Mouse (Mus musculus) gastrocnemius, adult 8-10 months (tissue): ENCODE results near the gene Hoxa6. TPM values are rescaled to one million over a fixed set of nuclear protein-coding genes. Genes with fewer than 3 reads are reported as not detected.

Experiments used
- DNase-seq, 2 experiments: peaks; one replicate each; pipeline ENCODE4 v3.0.0; 2022; ENCODE audit warnings: low spot score in 2 of 2
- total RNA-seq, 4 experiments: library from RNA; stranded (reverse); gene quantifications; 2 replicates each; pipeline ENCODE4 v1.2.4; 2022

Hoxa6 gene
- total RNA-seq, 4 experiments from 2014 or later: 0.45 to 2.3 (median 1.2) TPM

DNA sequence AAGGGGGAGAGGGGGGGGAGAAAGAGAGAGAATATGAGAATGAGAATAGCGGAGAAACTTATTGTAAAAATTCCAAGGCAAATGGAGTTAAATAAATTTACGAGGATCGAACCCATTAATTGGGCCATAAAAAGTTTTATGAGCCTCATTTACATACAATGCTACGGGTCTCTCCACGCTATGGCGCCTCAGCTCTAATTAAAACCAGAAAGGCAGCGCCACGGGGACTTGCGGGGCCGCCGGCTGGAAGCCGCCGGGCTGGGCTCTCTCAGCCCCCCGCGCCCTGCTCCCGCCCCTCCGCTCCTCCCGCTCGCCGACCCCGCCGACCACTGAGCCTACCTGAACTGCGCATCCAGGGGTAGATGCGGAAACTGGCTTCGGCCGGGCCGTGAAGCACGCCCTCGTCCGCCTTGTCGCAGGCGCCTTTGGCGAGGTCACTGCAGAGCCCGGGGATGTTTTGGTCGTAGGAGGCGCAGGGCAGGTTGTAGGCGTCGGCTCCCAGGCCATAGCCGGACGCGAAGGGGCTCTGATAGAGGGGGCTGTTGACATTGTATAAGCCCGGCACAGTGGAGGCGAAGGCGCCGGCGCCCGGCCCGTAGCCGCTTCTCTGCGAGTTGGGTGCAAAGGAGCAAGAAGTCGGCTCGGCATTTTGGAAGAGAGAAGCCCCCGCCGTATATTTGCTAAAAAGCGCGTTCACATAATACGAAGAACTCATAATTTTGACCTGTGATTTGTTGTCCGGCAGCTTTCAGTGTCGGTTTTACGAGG lies 8.4 kb upstream of the Hoxa6 start:
- DNase-seq: peak in 1 of 2 experiments; percentile 14

DNA sequence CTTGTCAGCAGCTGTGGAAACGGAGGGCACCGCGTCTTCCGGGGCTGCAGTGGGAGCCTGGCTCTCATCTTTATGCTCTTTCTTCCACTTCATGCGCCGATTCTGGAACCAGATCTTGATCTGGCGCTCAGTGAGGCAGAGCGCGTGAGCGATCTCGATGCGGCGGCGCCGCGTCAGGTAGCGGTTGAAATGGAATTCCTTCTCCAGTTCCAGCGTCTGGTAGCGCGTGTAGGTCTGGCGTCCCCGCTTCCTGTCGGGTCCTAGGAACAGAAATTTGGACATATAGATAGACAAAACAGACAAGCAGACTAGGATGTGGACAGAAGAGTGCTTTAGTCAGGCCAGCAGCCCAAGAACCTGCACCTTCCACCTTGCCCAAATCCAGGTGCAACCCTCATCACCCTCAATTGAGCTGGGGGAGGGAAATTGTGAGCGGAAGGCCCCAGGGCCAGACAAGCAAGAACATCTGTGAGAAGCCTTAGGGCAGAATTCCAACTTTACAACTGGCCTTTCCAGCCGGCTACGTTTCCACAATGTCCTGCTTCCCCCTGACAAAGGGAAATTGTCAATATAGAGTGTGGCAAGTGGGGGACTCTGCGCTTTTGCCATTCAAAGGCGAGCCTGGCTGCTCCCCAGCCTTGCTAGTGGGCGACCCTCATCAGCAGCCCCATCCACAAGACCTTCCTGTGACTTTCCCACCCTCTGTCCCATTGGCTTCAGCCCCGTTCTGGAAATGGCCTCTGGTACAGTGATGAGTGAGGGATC lies 7.4 kb upstream of the Hoxa6 start:
- DNase-seq: no peak

DNA sequence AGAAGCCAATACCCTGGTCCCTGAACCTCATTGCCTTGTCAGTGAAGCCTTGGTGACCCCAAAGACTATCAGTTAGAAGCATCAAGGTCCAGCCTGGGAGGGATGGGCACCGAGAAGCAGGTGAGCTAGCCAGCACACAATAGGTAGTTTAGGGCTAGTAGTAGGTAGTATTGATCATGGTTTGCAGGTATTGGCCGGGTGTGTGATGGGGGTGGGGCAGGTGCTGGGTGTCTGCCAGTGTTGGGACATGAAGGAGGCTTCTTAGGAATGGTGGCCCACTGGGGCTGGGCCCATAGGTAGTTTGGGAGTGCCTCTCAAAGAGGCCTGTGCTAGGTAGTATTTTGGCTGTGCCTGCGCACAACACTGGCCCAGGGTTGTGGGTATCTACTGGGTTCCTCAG lies 6.5 kb upstream of the Hoxa6 start:
- DNase-seq: no peak

DNA sequence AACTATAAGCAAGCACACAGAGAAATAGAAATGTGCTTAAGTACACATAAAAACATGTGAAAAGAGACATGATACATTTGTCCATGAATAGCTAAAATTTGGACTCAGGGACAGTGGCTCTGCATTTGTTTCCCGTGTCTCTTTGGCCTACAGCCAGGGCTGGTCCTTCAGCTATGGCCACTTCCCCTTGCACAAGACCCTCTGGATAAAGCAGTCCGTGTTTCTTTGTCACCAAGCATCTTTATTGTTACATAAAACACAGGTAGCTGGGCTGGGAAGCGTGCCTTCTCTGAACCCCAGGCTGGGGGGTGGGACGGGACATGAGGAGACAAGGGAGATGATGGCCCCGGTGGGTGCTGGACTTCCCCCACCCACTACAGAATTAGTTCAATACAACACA lies 5.7 kb upstream of the Hoxa6 start:
- peak in 1 of 2 experiments; percentile 4 for DNase-seq

DNA sequence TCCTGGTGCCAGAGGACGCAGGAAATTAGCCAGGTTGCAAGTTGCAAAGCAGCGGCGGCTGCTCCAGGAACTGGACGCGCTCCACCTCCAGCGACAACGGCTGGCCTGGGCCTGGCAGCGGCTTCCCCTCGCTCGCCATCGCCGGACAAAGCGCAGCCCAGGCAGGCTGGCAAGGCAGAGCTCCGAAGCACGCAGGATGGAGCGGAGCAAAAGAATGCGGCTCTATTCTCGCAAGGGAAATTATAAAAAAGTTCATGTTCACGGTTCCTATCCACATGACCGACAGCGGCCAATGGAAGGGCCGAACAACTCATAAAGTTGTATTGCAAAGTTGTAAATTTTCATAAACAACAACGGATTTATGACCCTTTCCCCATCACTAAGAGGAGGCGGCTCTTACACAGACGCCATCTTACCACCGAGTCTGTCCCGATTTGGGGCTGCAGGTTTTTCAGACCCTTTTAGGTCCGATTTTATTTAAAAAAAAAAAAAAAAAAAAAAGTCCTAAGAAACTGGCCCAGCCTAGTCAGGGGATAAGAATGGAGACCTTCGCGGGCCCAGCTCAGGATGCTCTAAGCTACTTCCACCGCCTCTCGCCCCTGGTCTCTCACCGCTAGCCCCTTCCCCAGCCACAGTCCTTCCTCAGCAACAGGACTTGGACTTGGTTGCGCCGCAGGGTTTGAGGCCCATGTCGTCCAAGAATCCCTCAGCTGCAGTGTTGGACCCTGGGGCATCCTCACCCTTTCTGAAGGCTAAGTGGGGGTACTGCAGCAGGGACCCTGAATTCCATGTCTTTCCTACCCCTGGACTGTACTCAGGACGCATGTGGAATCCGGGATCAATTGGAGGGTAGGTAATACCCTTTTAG lies 4.8 kb upstream of the Hoxa6 start, which contains the start of the genes Hoxa3 and Gm28308:
TSS of gene Hoxa3 (minus strand) at position 218 of the 868 bp plus-strand sequence.
TSS of gene Gm28308 (minus strand) at position 221 of the 868 bp plus-strand sequence.
- DNase-seq: peak; percentile 43 to 54

DNA sequence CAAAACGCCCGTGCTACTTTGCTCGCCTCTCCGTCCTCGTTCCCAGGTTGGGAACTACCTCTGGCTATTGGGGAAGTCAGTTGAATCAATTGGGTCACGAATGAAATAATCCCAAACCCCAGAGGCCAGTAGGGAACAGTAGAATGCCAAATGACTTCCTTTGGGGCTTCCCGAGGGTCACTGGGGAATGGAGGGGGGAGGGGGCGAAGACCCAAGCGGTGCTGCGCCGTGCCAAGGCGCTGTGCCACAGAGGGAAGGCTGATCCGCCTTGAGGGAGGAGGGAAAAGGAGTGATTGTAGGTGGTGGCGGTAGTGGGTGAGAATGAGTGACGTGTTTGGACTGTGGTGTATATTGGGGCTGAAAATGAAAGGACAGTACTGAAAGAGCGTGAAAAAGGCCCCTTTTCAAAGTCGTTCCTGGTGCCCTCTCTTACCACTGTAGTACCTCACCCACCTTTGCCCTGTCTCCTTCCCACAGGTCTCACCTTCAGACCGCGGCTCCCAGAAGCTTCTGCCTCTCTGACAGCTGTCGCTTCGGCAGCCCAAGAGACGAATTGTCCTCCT lies 4.1 kb upstream of the Hoxa6 start:
- peak in 1 of 2 experiments; percentile 17 for DNase-seq

DNA sequence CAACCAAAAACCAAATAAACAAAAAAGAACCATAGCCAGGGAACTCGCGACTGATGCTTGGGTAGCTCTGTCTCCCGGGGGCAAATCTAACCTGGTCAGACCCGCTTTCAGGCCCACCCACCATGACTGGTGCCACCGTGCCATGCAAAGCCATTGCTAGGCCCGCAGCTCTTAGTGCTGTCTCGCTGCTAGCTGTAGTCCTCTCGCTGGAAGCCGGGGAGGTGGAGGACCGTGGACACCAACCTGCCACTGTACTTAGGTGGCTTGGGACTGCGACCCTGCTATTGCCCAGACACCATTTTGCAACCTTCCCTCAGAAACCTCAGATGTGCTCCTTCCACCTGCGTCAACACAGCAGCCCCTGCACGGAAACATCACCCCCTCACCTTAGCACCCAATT lies 3.4 kb upstream of the Hoxa6 start:
- peak in 1 of 2 experiments; percentile 11 for DNase-seq

DNA sequence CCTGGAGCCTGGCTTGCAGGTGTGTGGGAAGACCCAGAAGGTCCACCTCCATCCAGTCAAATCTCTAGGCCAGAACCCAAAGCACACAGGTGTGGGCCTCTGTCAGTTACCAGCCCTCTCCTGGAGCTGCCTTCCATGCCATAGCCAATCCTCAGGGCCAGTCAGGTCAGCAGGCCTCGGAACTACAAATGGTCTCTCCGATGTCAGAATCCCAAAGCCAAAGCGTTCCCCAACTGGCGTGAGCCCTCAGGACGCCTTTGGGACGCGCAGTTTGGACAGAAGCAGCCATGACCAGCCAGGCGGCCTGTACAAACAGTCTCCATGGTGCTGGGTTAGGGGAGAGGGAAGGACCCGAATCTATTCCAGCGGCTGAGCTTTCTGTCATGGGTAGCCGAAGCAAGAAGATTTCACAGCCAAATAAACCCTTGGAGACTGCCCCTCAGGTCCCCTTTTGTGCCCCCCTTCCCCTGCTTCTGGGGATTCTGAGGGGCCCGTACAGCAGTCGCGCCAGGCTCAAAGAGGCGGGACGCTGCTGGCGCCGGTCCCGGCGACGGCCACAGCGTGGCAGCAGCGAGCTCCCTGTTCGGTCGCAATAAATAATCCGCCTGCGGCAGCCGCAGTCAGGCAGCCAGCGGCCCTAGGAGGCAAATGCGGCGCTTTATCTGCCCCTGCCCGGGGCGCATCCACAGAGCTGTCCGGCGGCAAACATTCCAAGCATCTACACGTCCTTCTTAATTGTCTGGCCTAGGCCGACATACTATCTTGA lies 2.8 kb upstream of the Hoxa6 start:
- DNase-seq: peak; percentile 63 to 70

DNA sequence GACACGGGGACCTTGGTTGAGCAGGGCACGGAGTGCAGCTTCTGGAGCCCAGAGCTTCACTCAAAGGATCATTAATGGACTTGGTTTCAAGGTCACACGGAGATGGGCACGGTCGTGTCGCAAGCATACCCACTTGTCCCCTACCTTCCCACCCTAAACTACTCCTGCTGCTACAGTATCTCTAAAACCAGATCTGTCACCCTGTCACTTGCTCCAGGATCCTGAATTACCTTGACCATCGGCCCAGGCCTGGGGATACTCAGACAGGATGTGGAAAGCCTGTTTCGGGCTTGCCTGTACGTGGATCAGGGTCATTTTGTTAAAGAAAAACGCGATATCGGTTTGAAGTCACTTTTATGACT lies 1.1 kb upstream of the Hoxa6 start:
- DNase-seq: no peak

DNA sequence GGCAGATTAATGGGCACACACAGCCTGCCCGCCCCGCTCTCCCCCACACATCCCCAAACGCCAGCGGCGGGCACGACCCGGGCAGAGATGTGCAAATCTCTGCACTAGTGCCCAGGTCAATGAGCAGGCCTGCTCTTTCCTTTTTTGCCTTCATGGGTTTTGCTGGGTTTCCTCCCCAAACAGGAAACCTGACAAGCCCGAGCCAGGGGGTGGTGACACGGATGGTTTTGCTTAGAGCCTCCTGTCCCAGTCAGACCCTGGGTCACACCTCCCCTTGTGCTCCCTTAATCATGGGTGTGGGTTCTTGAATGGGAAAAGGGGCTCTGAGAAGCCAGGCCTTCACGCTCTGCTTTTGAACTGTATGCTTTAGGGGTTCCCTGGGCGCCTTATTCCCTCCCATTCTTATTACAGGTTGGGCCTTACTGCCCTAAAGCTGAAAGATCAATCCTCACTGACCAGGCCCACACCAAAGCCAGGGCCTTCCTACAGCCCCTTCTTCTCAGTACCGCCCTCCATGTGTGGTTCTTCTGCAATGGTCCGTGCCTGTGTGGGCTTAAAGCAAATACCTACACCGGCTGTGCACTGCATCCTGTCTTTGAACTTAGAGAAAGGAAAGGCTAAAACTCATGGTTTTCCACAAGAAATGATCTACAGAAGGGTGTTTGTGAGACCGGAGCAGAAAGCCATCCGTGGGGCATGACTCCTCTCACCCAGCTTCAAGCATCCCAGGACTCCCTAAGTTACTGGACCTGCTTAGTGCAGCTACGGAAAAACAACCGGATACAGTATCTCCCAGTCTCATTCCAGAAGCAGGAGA lies 554 bp upstream of the Hoxa6 start:
- DNase-seq: no peak

DNA sequence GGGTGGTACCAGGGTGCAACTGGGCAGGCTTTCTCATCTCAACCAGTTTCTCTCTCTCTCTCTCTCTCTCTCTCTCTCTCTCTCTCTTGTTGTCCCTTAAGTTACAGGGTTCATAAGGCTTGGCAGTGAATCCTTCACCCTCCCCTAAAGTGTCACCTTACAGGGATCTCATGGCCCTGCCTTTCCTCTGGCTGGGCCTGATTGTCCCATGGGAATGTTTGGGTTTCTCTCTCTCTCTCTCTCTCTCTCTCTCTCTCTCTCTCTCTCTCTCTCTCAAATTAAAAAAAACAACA lies 892 bp downstream of the Hoxa6 start:
- DNase-seq: no peak

DNA sequence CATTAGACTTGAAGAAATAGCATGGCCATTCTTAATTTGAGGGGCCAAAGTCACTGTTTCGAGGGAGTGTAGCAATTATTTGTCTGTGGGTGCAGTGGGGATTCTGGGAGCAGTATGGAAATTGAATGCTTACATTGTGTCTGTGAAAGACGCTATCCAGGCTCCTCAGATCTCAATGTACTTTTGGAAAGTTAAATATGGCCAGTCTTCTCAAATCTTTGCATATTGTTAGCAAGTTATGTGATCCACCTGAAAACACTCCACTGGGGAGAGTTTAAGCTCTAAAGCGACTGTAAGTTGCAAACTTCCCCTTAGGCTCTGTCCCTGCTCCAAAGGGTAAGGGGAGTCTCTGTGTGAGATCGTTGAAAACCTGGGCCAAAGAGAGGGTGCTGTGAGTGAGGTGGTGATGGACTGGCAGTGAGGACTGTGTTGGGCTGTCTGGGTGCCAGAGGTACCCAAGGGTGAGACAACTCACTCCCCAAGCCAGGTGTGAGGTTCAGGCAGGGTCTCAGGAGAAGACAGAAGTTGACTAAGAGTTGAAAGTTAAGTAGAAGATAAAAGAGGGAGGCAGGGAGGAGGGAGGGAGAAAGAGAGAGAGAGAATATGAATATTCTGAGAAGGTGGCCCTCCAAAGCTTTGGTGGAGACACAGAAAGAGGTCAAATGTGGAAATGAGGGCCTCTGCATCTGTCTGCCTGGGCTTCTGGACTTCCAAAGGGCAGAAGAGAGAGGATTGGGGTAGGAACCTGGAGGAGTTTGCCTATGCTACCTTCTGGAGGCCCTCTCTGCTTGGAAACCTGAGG lies 1.4 kb downstream of the Hoxa6 start:
- DNase-seq: no peak

DNA sequence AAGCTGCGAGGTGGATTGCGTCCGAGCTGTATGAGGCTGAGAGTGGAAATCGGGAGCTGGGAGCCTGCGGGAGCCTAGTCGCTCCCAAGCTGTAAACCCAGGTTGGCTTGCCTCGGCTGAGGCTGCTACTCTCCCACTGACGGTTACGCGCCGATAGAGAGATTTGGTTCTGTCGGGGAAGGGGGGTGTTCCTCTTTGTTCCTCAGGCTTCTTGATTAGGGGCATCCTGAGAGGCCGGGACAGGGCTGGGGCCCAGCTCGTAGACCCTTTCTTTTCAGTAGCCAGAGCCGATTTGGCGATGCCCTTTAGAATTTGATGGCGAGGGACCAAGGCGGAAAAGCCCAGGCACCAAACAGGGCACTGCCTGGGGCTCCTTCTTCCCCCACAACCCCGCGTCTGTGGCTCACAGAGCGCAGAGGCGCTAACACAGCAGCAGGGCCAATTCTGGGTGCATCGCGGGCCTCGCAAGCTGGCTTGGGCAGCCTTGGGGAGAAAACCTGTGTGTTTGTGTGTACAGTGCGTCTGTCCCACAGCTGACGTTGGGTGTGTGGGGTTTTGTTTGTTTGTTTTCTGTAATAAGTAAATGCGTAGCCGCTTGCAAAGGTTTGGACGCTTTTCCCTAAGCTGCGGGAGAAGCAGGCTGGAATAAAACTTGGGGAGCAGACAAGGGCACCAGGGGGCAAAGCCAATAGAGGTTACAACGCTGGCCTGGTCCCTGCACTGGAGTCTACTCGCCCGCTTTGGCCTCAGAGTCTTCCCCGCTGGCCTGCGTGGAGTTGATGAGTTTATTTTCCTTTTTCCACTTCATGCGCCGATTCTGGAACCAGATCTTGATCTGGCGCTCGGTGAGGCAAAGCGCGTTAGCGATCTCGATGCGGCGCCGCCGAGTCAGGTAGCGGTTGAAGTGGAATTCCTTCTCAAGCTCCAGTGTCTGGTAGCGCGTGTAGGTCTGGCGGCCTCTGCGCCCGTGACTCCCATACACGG lies 2.6 kb downstream of the Hoxa6 start:
- no peak for DNase-seq

DNA sequence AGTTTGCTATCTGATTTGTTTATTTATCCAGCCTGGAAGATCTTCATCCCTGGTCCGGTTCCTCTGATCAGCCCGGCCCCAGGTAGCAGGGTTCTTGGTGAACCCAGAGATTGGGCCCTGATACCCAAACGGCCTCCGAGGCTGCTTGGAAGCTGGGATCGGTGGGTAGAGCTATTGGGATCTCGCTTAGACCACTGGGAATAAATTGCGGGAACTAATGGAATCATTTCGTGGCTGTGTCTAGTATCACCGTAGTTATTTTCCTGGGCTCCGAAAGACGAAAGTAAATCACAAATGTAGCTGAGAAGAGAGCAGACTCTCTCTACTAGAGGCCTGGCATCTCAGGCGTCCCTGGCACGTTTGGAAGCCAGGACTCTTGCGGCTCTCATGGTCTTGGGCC lies 3.3 kb downstream of the Hoxa6 start:
- no peak for DNase-seq

DNA sequence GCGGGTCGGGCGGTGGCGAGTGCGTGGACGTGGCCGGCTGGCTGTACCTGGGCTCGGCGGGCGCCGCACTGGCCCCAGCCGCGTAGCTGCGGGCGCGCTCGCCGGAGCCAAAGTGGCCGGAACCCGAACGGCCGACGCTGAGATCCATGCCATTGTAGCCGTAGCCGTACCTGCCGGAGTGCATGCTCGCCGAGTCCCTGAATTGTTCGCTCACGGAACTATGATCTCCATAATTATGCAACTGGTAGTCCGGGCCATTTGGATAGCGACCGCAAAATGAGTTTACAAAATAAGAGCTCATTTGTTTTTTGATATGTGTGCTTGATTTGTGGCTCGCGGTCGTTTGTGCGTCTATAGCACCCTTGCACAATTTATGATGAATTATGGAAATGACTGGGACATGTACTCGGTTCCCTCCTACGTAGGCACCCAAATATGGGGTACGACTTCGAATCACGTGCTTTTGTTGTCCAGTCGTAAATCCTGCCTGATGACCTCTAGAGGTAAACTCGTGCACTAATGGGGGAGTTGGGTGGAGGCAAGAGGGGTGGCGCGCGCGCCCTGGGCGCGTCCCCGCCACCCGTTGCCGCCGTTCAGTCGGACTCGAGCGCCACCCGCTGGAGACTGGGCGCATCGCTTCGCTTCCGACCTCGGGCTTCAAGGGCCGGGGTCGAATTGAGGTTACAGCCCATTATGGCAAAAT lies 4.3 kb downstream of the Hoxa6 start, which contains the start of gene Hoxa5:
TSS of gene Hoxa5 (minus strand) at position 538 of the 703 bp plus-strand sequence.
- peak; percentile 65 to 71 for DNase-seq

DNA sequence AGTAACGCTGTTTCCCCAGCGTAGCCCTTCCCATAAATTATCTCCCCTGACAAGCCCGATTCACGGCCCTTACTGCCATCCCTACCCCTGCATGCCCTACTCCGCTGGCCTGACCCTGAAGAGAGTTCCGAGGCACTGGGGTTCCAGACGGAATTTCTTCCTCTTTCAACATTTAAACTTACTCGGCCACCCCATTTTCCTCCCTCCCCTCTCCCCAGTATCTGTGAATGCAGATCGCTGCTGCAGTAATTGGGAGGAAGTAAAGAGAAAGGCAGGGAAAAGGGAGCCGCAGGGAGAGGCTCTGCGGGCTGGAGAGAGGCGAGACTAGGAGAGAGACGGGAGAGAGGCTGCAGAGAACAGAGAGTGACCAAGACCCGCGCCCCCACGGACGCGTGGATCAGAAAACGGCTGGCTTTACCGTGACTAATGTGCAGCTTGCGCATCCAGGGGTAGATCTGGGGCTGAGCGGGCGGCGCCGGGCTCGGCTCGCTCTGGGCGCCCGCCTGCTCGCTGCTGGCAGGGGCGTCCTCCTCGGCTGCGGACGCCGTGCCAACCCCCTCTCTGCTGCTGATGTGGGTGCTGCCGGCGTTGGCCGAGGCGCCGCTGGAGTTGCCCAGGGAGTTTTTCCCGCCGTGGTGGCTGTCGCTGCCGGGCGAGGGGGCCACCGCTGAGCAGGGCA lies 5.0 kb downstream of the Hoxa6 start:
- no peak for DNase-seq

DNA sequence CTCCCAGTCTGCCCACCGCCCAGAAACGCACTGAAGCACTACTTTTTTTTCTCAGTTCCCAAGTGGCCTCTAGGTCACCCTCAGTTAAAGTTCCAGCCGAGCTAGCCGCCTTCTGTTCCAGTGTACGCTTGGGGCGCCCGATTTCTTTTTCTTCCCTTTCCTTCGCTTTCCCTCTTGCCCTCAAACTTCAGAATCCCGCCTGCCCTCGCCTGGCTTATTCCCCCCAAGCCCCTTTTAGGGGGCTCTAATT lies 5.5 kb downstream of the Hoxa6 start:
- no peak for DNase-seq
